Mouse (Mus musculus) embryonic facial prominence, embryonic 12.5 days (tissue): Measurements from ENCODE around the gene C1qtnf5. TPM values are rescaled to one million over a fixed set of nuclear protein-coding genes. Genes with fewer than 3 reads are reported as not detected.
A peak's percentile ranks its signal among the peaks of the same experiment; 100 is the strongest.
"Not testable (repeated sequence)": the region's sequence is repeated elsewhere in the genome, so short reads cannot be mapped to it uniquely, and the experiment has no call there.

Source experiments
- ATAC-seq: fragments of 200-750 bp; cut with Nextera tagmentation; 2 replicates; pipeline ENCODE4 v1.8.0; 2017; ENCODE audit not compliant: insufficient number of reproducible peaks, insufficient read depth, low FRiP score, low TSS enrichment
- H3K27ac ChIP-seq: fragments of 300-500 bp; sonication (generic); 2 replicates; pipeline ENCODE4 v1.5.1; 2016; ENCODE audit warnings: mild to moderate bottlenecking
- H3K27me3 ChIP-seq: fragments of 300-500 bp; sonication (generic); 2 replicates; pipeline ENCODE4 v1.6.1; 2016; ENCODE audit warnings: mild to moderate bottlenecking, moderate library complexity
- H3K36me3 ChIP-seq: fragments of 300-500 bp; sonication (generic); 2 replicates; pipeline ENCODE4 v1.6.1; 2016; ENCODE audit warnings: mild to moderate bottlenecking
- H3K4me1 ChIP-seq: fragments of 300-500 bp; sonication (generic); 2 replicates; pipeline ENCODE4 v1.6.1; 2016
- H3K4me2 ChIP-seq: fragments of 300-500 bp; sonication (generic); replicated peaks from 2 replicates; pipeline ENCODE4 v1.6.1; 2016; ENCODE audit warnings: mild to moderate bottlenecking, moderate library complexity
- H3K4me3 ChIP-seq: fragments of 300-500 bp; sonication (generic); 2 replicates; pipeline ENCODE4 v1.5.1; 2016; ENCODE audit warnings: mild to moderate bottlenecking
- H3K9ac ChIP-seq: fragments of 300-500 bp; sonication (generic); 2 replicates; pipeline ENCODE4 v1.6.1; 2016; ENCODE audit warnings: mild to moderate bottlenecking, moderate library complexity
- H3K9me3 ChIP-seq: fragments of 300-500 bp; sonication (generic); 2 replicates; pipeline ENCODE4 v1.6.1; 2016; ENCODE audit warnings: mild to moderate bottlenecking, moderate library complexity
- WGBS: fragments of 180-500 bp; shearing (Covaris S2); methylation state at CpG from one replicate; pipeline ENCODE4 v1.1.7; 2016; 5-methylcytosine and 5-hydroxymethylcytosine counted together
- polyA plus RNA-seq: library from polyadenylated mRNA; unstranded; fragments of >200 nt; fragmentation: Nextera tagmentation; extraction: Ambion mirVana; gene quantifications from 2 replicates; pipeline ENCODE4 v1.2.1, GENCODE M21; 2016

The C1qtnf5 gene
- polyA plus RNA-seq, 1 experiment from 2014 or later: 0.78 TPM

DNA sequence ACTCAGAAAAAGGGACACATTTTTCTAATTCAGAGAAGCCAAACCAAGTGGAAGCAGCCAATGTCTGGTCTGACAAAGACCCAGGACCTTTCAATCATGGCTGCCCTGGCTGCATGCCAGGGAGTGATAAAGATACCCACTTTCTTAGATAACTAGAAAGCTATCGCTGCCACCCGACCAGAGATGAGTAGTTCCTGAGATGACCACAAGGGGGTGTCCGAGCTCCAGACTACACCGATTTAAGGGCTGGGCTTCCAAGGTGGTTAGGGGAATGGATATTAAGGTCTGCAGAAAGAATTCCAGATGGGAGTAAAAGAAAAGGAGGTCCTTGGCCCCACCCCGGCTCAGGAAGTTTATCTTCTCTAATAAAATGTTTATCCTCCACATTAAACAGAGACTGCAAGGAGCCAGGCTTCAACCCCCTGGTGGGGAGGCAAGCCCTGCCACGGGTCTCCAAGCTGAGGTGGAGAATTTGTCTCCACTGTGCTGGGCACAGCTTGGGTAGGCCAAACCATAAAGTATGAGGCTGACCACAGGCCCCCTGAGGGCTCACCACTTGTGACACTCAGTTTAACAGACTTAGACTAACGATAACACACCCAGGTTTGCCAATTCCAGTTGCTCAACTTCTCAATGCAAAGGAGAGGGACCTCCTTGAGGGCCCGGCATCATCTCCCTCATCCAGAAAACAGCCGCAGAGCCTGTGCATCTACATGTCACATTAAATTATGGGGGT, 2.5 kb downstream of the C1qtnf5 start:
- H3K4me2 ChIP-seq: peak overlapping the region; percentile 44
- peak overlapping the region; percentile 45; the same call in 1 of the 2 replicates for H3K9ac ChIP-seq
- no peak for ATAC-seq
- peak overlapping the region; percentile 30; the same call in 1 of the 2 replicates for H3K27ac ChIP-seq
- 31% methylated on average over 9 of the region's 9 CpGs for WGBS
- no peaks in the 10 kb centered on the region for H3K27me3 ChIP-seq
- peaks cover 51% of the 10 kb centered on the region for H3K4me1 ChIP-seq
- peaks cover 32% of the 10 kb centered on the region for H3K36me3 ChIP-seq
- peak overlapping the region; percentile 22 for H3K4me3 ChIP-seq
- H3K9me3 ChIP-seq: no peaks in the 10 kb centered on the region

- peak overlapping the region; percentile 87; the same call in 1 of the 2 replicates for H3K9ac ChIP-seq
- not testable (repeated sequence) for H3K27ac ChIP-seq, H3K9me3 ChIP-seq, ATAC-seq, H3K27me3 ChIP-seq
- H3K4me2 ChIP-seq: peak overlapping the region; percentile 58
- peak overlapping the region; percentile 88 for H3K4me3 ChIP-seq
- WGBS: 58% methylated on average over 9 of the region's 12 CpGs
- peaks cover 16% of the 10 kb centered on the region; the same call in 1 of the 2 replicates for H3K36me3 ChIP-seq
- H3K4me1 ChIP-seq: peaks cover 44% of the 10 kb centered on the region
Measured at GRCm38 (mm10) chr9:44111909-44112308, 4.9 kb downstream of the C1qtnf5 start.

DNA sequence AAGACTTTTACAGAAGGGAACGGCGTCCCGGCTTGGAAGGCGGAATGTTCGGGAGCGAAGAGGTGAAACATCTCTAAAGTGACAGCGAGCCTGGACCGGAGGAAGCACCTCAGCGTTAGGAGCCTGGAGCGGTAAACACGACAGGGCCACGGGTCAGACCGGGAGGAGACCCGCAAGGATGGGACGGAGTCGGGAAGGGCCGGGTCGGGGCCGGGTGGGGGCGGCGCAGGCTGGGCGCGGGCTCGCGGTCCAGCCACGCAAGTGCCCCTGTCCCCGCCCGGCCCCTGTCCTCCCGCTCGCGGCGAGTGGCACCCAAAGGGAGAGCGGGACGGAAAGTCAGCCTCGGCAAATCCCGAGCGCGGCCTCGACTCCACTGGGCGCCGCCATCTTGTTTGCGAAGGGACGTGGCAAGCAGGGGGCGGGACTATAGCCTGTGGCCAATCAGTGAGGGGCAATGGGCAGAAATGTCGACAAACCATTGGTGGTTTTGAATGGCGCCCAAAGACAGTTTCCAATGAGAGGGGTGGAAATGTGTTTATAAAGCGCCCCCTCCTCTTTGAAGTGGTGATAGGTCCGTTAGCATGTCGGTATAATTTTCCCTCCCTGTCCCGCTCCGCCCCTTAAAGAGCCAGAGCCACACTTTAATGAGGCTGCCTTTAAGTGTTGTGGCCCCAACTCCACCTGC, 6.2 kb downstream of the C1qtnf5 start, which contains the start of the genes Gm49380 and Rnf26:
Gene Gm49380, minus strand, starts transcription at position 396 of the 685 bp plus-strand sequence.
Gene Rnf26, minus strand, starts transcription at position 413 of the 685 bp plus-strand sequence.
- ATAC-seq: peak; percentile 90
- Histone ChIP-seq H3K4me2 (peak within 1 kb of the TSS; percentile 58), H3K27ac (peak within 1 kb of the TSS; percentile 84), H3K4me1 (peaks cover 31% of the 10 kb centered on the region), H3K36me3 (peaks cover 14% of the 10 kb centered on the region; the same call in 1 of the 2 replicates), H3K9ac (peak within 1 kb of the TSS; percentile 87), H3K9me3 (no peaks in the 10 kb centered on the region), H3K27me3 (no peaks in the 10 kb centered on the region), H3K4me3 (peak within 1 kb of the TSS; percentile 88)
- under 1% methylated on average over 51 of the region's 51 CpGs for WGBS

DNA sequence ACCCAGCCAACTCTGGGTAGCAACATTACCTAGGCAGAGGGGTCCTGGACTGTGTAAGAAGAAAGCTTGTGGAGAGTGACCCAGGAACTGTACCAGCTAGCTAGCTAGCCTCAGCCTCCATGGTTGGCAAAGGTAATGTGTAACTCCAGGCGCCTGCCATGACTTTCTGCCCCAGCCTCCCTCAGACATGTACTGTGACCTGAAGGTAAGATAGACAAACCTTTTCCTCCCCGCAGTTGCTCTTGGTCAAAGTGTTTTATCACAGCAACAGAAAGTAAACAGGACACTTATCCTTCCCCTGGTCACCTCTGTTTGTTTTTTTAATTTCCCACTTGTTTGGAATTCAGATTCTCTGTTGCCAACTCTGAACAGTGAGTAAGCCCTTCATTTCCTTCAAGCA, 7.4 kb downstream of the C1qtnf5 start:
- no peaks in the 10 kb centered on the region for H3K9me3 ChIP-seq
- H3K9ac ChIP-seq: no peak overlapping the region
- H3K27me3 ChIP-seq: no peaks in the 10 kb centered on the region
- no peak for ATAC-seq
- H3K4me2 ChIP-seq: no peak overlapping the region
- H3K4me1 ChIP-seq: peaks cover 19% of the 10 kb centered on the region
- 86% methylated on average over 2 of the region's 2 CpGs for WGBS
- 0 out of 2 replicates have a peak, but pooled peaks cover 6% of the 10 kb centered on the region for H3K36me3 ChIP-seq
- H3K4me3 ChIP-seq: no peak overlapping the region
- no peak overlapping the region for H3K27ac ChIP-seq

DNA sequence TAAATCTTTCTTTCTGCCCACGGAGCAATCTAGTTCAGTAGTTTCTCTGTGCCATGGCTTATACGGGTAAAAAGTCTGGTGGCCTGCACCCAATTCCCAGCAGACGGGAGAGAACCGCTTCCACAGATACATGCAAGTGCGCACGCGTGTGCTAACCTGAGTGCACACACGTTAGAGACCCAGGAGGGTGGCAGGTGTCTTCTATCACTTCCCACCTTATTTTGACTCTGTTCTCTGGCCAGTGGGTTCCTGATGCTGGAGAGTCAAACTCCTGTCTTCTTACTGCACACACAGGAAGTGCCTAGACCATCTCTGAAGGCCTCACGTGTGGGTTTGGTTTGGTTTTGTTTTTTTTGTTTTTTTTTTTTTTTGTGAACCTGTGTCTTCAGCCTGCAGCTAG, 8.6 kb downstream of the C1qtnf5 start:
- no peak overlapping the region for H3K4me2 ChIP-seq

GRCm38 (mm10) chr9:44116182-44116581, 9.1 kb downstream of the C1qtnf5 start:
- H3K4me2 ChIP-seq: no peak overlapping the region
- H3K9ac ChIP-seq: no peak overlapping the region
- H3K27ac ChIP-seq: no peak overlapping the region
- H3K9me3 ChIP-seq: no peaks in the 10 kb centered on the region
- no peaks in the 10 kb centered on the region for H3K36me3 ChIP-seq
- WGBS: 88% methylated on average over 4 of the region's 4 CpGs
- peaks cover 4% of the 10 kb centered on the region; the same call in 1 of the 2 replicates for H3K4me1 ChIP-seq
- ATAC-seq: no peak
- H3K27me3 ChIP-seq: no peaks in the 10 kb centered on the region
- no peak overlapping the region for H3K4me3 ChIP-seq

More for the DNA sequence above, 8.6 kb downstream of the C1qtnf5 start:
- ATAC-seq: no peak
- H3K4me1 ChIP-seq: peaks cover 8% of the 10 kb centered on the region
- 0 out of 2 replicates have a peak, but pooled peaks cover under 1% of the 10 kb centered on the region for H3K36me3 ChIP-seq
- H3K27ac ChIP-seq: no peak overlapping the region
- H3K27me3 ChIP-seq: no peaks in the 10 kb centered on the region
- H3K9me3 ChIP-seq: no peaks in the 10 kb centered on the region
- no peak overlapping the region for H3K4me3 ChIP-seq
- 88% methylated on average over 9 of the region's 9 CpGs for WGBS
- no peak overlapping the region for H3K9ac ChIP-seq

- H3K4me2 ChIP-seq: no peak overlapping the region
- no peak overlapping the region for H3K27ac ChIP-seq
- H3K27me3 ChIP-seq: no peaks in the 10 kb centered on the region
- no peaks in the 10 kb centered on the region for H3K4me1 ChIP-seq
- 48% methylated on average over 5 of the region's 5 CpGs for WGBS
- no peaks in the 10 kb centered on the region for H3K9me3 ChIP-seq
- H3K4me3 ChIP-seq: no peak overlapping the region
- H3K9ac ChIP-seq: no peak overlapping the region
- ATAC-seq: no peak
- H3K36me3 ChIP-seq: no peaks in the 10 kb centered on the region
Measured at GRCm38 (mm10) chr9:44119011-44119410, 12.0 kb downstream of the C1qtnf5 start.

GRCm38 (mm10) chr9:44119948-44120465, 13.0 kb downstream of the C1qtnf5 start:
- Histone ChIP-seq H3K27me3 (no peaks in the 10 kb centered on the region), H3K4me2 (no peak overlapping the region), H3K36me3 (no peaks in the 10 kb centered on the region), H3K27ac (no peak overlapping the region), H3K4me3 (no peak overlapping the region), H3K9ac (no peak overlapping the region), H3K9me3 (no peaks in the 10 kb centered on the region), H3K4me1 (no peaks in the 10 kb centered on the region)
- ATAC-seq: no peak
- 78% methylated on average over 8 of the region's 8 CpGs for WGBS

DNA sequence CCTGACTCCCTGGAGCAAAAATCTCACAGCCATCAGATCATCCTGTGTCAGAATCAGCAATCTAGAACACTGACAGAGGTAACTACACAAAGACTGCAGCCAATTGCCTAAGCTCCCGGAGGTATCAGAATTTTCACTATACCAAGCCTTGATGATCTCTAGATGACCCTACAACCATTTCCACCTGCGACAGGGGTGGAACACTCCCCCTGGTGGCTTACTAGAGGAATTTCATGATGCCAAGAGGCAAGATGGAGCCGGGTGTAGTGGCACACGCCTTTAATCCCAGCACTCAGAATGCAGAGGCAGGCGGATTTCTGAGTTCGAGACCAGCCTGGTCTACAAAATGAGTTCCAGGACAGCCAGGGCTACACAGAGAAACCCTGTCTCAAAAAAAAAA, 17.3 kb downstream of the C1qtnf5 start:
- peaks cover under 1% of the 10 kb centered on the region; the same call in 1 of the 2 replicates for H3K4me1 ChIP-seq
- ATAC-seq: no peak
- no peak overlapping the region for H3K4me2 ChIP-seq
- WGBS: 67% methylated on average over 6 of the region's 6 CpGs
- H3K4me3 ChIP-seq: no peak overlapping the region
- H3K27ac ChIP-seq: no peak overlapping the region
- no peaks in the 10 kb centered on the region for H3K9me3 ChIP-seq
- H3K36me3 ChIP-seq: no peaks in the 10 kb centered on the region
- no peak overlapping the region for H3K9ac ChIP-seq
- H3K27me3 ChIP-seq: no peaks in the 10 kb centered on the region

DNA sequence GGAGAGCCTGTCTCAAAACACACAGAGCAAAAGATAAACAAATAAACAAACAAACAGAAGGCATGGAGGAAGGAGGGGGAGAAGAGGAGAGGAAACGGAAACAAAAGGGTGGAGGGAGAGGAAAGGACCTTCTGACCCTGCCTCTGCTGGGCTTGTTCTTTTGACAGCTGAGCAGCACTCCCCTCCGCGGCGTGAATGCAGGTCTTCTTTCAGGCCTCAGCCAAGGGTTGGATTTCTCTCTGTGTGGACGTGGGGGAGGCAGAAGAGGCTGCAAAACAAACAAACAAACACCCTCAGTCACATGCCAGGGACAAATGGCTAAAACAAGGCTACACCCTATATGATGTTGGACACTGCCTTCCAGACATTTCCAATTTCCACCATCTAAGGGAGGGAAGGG, 18.0 kb downstream of the C1qtnf5 start:
- Histone ChIP-seq H3K9me3 (no peaks in the 10 kb centered on the region), H3K4me1 (peaks cover 7% of the 10 kb centered on the region), H3K4me3 (no peak overlapping the region), H3K27ac (no peak overlapping the region), H3K27me3 (no peaks in the 10 kb centered on the region), H3K9ac (no peak overlapping the region), H3K36me3 (no peaks in the 10 kb centered on the region), H3K4me2 (no peak overlapping the region)
- 20% methylated on average over 5 of the region's 5 CpGs for WGBS
- no peak for ATAC-seq

DNA sequence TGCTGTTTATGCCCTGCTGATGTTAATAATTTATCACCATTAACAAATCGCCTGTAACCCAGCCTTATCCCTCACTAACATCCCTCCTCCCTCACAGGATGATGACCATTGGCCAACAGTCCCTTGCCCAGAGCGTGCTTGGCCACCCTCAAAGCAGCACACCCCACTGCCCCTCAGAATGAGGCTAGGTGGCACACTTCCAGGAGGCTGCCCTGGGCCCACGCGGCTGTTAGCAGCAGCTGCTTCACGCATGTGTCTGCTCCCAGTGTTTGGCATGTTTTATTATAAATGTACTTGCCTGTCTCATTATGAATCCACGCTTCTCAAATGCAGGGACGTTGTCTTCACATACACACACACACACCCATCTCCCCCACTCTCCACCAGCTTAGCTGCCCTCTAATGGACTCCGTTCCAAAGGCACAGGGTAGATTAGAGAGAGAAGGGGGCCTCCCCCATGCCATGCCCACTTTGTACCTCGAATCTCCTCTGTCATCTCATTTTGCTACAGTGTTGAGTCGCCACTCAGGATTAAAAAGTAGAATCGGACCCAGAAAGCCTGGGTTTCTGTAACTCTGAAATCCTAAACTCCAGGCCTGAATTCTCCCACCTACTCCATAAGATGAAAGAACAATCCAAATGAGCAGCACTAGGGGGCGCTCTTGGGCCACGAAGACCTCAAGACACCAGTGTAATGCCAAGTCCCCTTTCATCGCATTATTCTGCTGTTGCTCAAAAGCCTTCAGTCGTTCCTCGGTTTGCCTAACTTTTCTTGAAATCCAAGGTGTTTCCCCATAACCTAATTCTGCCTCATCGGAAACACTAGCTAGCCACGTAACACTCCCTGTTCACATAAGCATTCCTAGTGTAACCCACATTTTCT, 18.7 kb downstream of the C1qtnf5 start:
- H3K27me3 ChIP-seq: no peaks in the 10 kb centered on the region
- H3K4me3 ChIP-seq: no peak overlapping the region
- no peak overlapping the region for H3K27ac ChIP-seq
- no peak for ATAC-seq
- H3K36me3 ChIP-seq: no peaks in the 10 kb centered on the region
- peaks cover 15% of the 10 kb centered on the region for H3K4me1 ChIP-seq
- no peaks in the 10 kb centered on the region for H3K9me3 ChIP-seq
- peak overlapping the region; percentile 14; the same call in 1 of the 2 replicates for H3K4me2 ChIP-seq
- H3K9ac ChIP-seq: peak overlapping the region; percentile 38; the same call in 1 of the 2 replicates
- WGBS: 35% methylated on average over 18 of the region's 18 CpGs
